Mouse (Mus musculus) forebrain, embryonic 11.5 days (tissue): ENCODE results near the gene Gm10553. TPM values are rescaled to one million over a fixed set of nuclear protein-coding genes. Genes with fewer than 3 reads are reported as not detected.
"Not testable (repeated sequence)": the region's sequence is repeated elsewhere in the genome, so short reads cannot be mapped to it uniquely, and the experiment has no call there.

ENCODE experiments used
- ATAC-seq: fragments of 200-750 bp; cut with Nextera tagmentation; replicated peaks from 2 replicates; pipeline ENCODE4 v1.8.0; 2017; ENCODE audit warnings: moderate TSS enrichment; ENCODE audit not compliant: low FRiP score
- DNase-seq: peaks from one replicate; pipeline ENCODE4 v3.0.0-alpha.2; 2017; ENCODE audit warnings: low spot score
- H3K27ac ChIP-seq: fragments of 300-500 bp; sonication (generic); 2 replicates; pipeline ENCODE4 v1.5.1; 2014; ENCODE audit warnings: low read depth, low read length
- H3K27me3 ChIP-seq: fragments of 300-500 bp; sonication (generic); 2 replicates; pipeline ENCODE4 v1.6.1; 2014; ENCODE audit warnings: mild to moderate bottlenecking, low read length, mixed read lengths; ENCODE audit not compliant: control insufficient read depth, insufficient read depth
- H3K36me3 ChIP-seq: fragments of 300-500 bp; sonication (generic); 2 replicates; pipeline ENCODE4 v1.6.1; 2014; ENCODE audit warnings: mild to moderate bottlenecking, low read length, moderate library complexity, mixed read lengths; ENCODE audit not compliant: control insufficient read depth, insufficient read depth
- H3K4me1 ChIP-seq: fragments of 300-500 bp; sonication (generic); replicated peaks from 2 replicates; pipeline ENCODE4 v1.6.1; 2014; ENCODE audit warnings: low read length, mixed read lengths; ENCODE audit not compliant: control insufficient read depth, insufficient read depth
- H3K4me2 ChIP-seq: fragments of 300-500 bp; sonication (generic); 2 replicates; pipeline ENCODE4 v1.6.1; 2014; ENCODE audit warnings: low read depth, mild to moderate bottlenecking, low read length, moderate library complexity, mixed read lengths; ENCODE audit not compliant: severe bottlenecking
- H3K4me3 ChIP-seq: fragments of 300-500 bp; sonication (generic); 2 replicates; pipeline ENCODE4 v1.5.1; 2014; ENCODE audit warnings: low read depth, low read length
- H3K9ac ChIP-seq: fragments of 300-500 bp; sonication (generic); 2 replicates; pipeline ENCODE4 v1.6.1; 2014; ENCODE audit warnings: low read length
- H3K9me3 ChIP-seq: fragments of 300-500 bp; sonication (generic); 2 replicates; pipeline ENCODE4 v1.6.1; 2016; ENCODE audit warnings: low read length, mixed read lengths; ENCODE audit not compliant: control insufficient read depth
- WGBS: fragments of 180-500 bp; shearing (Covaris S2); extraction: QIAGEN DNeasy Blood & Tissue Kit; methylation state at CpG from one replicate; pipeline ENCODE4 v1.1.7; 2014; 5-methylcytosine and 5-hydroxymethylcytosine counted together
- polyA plus RNA-seq: library from polyadenylated mRNA; unstranded; fragments of >200 nt; fragmentation: Nextera tagmentation; extraction: Ambion mirVana; gene quantifications from 2 replicates; pipeline ENCODE4 v1.2.1, GENCODE M21; 2014

Gm10553 gene
- polyA plus RNA-seq, 1 experiment from 2014 or later: not detected

GRCm38 (mm10) chr1:85117537-85117936 lies 17.6 kb downstream of the Gm10553 start:
- not testable (repeated sequence) for H3K27me3 ChIP-seq, ATAC-seq, H3K9ac ChIP-seq, H3K4me1 ChIP-seq, H3K9me3 ChIP-seq, H3K4me2 ChIP-seq, H3K36me3 ChIP-seq, H3K27ac ChIP-seq, DNase-seq, H3K4me3 ChIP-seq
- 75% methylated on average over 4 of the region's 6 CpGs for WGBS

- H3K4me2 ChIP-seq, H3K4me1 ChIP-seq, H3K36me3 ChIP-seq, ATAC-seq, H3K9me3 ChIP-seq, H3K9ac ChIP-seq, DNase-seq, H3K27ac ChIP-seq, H3K27me3 ChIP-seq, H3K4me3 ChIP-seq: not testable (repeated sequence)
- 86% methylated on average over 5 of the region's 6 CpGs for WGBS
These were observed 18.4 kb downstream of the Gm10553 start for GRCm38 (mm10) chr1:85118341-85118740.

- not testable (repeated sequence) for H3K27ac ChIP-seq
These were observed 21.9 kb downstream of the Gm10553 start for GRCm38 (mm10) chr1:85121841-85122240.

GRCm38 (mm10) chr1:85133671-85134070 lies 33.7 kb downstream of the Gm10553 start:
- not testable (repeated sequence) for H3K4me3 ChIP-seq, H3K9ac ChIP-seq, H3K4me2 ChIP-seq, H3K27ac ChIP-seq, DNase-seq, H3K27me3 ChIP-seq, H3K4me1 ChIP-seq, H3K36me3 ChIP-seq, ATAC-seq, H3K9me3 ChIP-seq
- 90% methylated on average over 20 of the region's 22 CpGs for WGBS

More at GRCm38 (mm10) chr1:85121841-85122240, 21.9 kb downstream of the Gm10553 start:
- H3K9ac ChIP-seq, H3K4me1 ChIP-seq, DNase-seq, H3K9me3 ChIP-seq, H3K4me3 ChIP-seq, H3K27me3 ChIP-seq, ATAC-seq, H3K4me2 ChIP-seq, H3K36me3 ChIP-seq: not testable (repeated sequence)
- WGBS: 92% methylated on average over 4 of the region's 4 CpGs

Other genes starting within 250 kb of the Gm10553 start
- gene Slc16a14, start 165.0 kb upstream of the Gm10553 start, polyA plus RNA-seq: 3.0 and 4.5 TPM in 2 replicates
- gene A530032D15Rik, start 9.7 kb downstream of the Gm10553 start, polyA plus RNA-seq: not detected in 2 replicates
- gene C130026I21Rik, start 170.4 kb downstream of the Gm10553 start, polyA plus RNA-seq: not detected in 2 replicates